Mouse (Mus musculus) hindbrain, embryonic 11.5 days (tissue): ENCODE results near the gene Scg3. TPM values are rescaled to one million over a fixed set of nuclear protein-coding genes. Genes with fewer than 3 reads are reported as not detected.

Experiments
- ATAC-seq: fragments of 200-750 bp; cut with Nextera tagmentation; 2 replicates; pipeline ENCODE4 v1.8.0; 2017; ENCODE audit warnings: mild to moderate bottlenecking, moderate TSS enrichment, moderate library complexity; ENCODE audit not compliant: low FRiP score
- DNase-seq: peaks from one replicate; pipeline ENCODE4 v3.0.0-alpha.2; 2015; ENCODE audit warnings: low spot score
- H3K27ac ChIP-seq: fragments of 300-500 bp; sonication (generic); 2 replicates; pipeline ENCODE4 v1.5.1; 2014; ENCODE audit warnings: mild to moderate bottlenecking, low read depth, low read length
- H3K27me3 ChIP-seq: fragments of 300-500 bp; sonication (generic); 2 replicates; pipeline ENCODE4 v1.6.1; 2014; ENCODE audit warnings: mild to moderate bottlenecking, low read length, moderate library complexity, mixed read lengths; ENCODE audit not compliant: control insufficient read depth, insufficient read depth
- H3K36me3 ChIP-seq: fragments of 300-500 bp; sonication (generic); 2 replicates; pipeline ENCODE4 v1.6.1; 2014; ENCODE audit warnings: mild to moderate bottlenecking, low read length, moderate library complexity, mixed read lengths; ENCODE audit not compliant: control insufficient read depth, insufficient read depth
- H3K4me1 ChIP-seq: fragments of 300-500 bp; sonication (generic); replicated peaks from 2 replicates; pipeline ENCODE4 v1.6.1; 2014; ENCODE audit warnings: low read length, mixed read lengths; ENCODE audit not compliant: control insufficient read depth, insufficient read depth
- H3K4me2 ChIP-seq: fragments of 300-500 bp; sonication (generic); replicated peaks from 2 replicates; pipeline ENCODE4 v1.6.1; 2014; ENCODE audit warnings: mild to moderate bottlenecking, low read depth, low read length
- H3K4me3 ChIP-seq: fragments of 300-500 bp; sonication (generic); 2 replicates; pipeline ENCODE4 v1.5.1; 2014; ENCODE audit warnings: low read depth, low read length
- H3K9ac ChIP-seq: fragments of 300-500 bp; sonication (generic); 2 replicates; pipeline ENCODE4 v1.6.1; 2014; ENCODE audit warnings: low read depth, low read length
- H3K9me3 ChIP-seq: fragments of 300-500 bp; sonication (generic); 2 replicates; pipeline ENCODE4 v1.6.1; 2016; ENCODE audit warnings: low read length; ENCODE audit not compliant: control insufficient read depth
- WGBS: fragments of 180-500 bp; shearing (Covaris S2); extraction: QIAGEN DNeasy Blood & Tissue Kit; methylation state at CpG from one replicate; pipeline ENCODE4 v1.1.7; 2014; 5-methylcytosine and 5-hydroxymethylcytosine counted together
- polyA plus RNA-seq: library from polyadenylated mRNA; unstranded; fragments of >200 nt; fragmentation: Nextera tagmentation; extraction: Ambion mirVana; gene quantifications from 2 replicates; pipeline ENCODE4 v1.2.1, GENCODE M21; 2014

The Scg3 gene
- polyA plus RNA-seq, 1 experiment from 2014 or later: 76.0 TPM

GRCm38 (mm10) chr9:75618836-75619400, 64.9 kb downstream of the Scg3 start:
- H3K27me3 ChIP-seq: no peaks in the 10 kb centered on the region
- no peaks in the 10 kb centered on the region for H3K4me1 ChIP-seq
- H3K36me3 ChIP-seq: no peaks in the 10 kb centered on the region
- ATAC-seq (0 out of 2 replicates have a peak, but pooled peaks have one; percentile 35), DNase-seq (no peak)
- no peak overlapping the region for H3K4me2 ChIP-seq
- no peak overlapping the region for H3K4me3 ChIP-seq
- 78% methylated on average over 6 of the region's 6 CpGs for WGBS
- no peak overlapping the region for H3K27ac ChIP-seq
- no peaks in the 10 kb centered on the region for H3K9me3 ChIP-seq
- H3K9ac ChIP-seq: no peak overlapping the region

- Histone ChIP-seq H3K9ac (no peak overlapping the region), H3K9me3 (no peaks in the 10 kb centered on the region), H3K36me3 (no peaks in the 10 kb centered on the region), H3K27me3 (no peaks in the 10 kb centered on the region), H3K4me1 (no peaks in the 10 kb centered on the region), H3K27ac (no peak overlapping the region), H3K4me3 (no peak overlapping the region), H3K4me2 (no peak overlapping the region)
- no peak for ATAC-seq
- 75% methylated on average over 3 of the region's 3 CpGs for WGBS
- DNase-seq: no peak
Observed at GRCm38 (mm10) chr9:75616560-75616959, 67.3 kb downstream of the Scg3 start.

- Histone ChIP-seq H3K27me3 (no peaks in the 10 kb centered on the region), H3K36me3 (no peaks in the 10 kb centered on the region), H3K27ac (peak within 1 kb of the TSS; percentile 85), H3K4me1 (no peaks in the 10 kb centered on the region), H3K9ac (peak within 1 kb of the TSS; percentile 80), H3K4me3 (peak within 1 kb of the TSS; percentile 82), H3K9me3 (no peaks in the 10 kb centered on the region), H3K4me2 (peak within 1 kb of the TSS; percentile 83)
- peak; percentile 88 for DNase-seq
- 0% methylated on average over 73 of the region's 74 CpGs for WGBS
- ATAC-seq: peak; percentile 94
Observed at GRCm38 (mm10) chr9:75610571-75611493, 73.0 kb downstream of the Scg3 start, which contains the start of gene Tmod2. TSS of gene Tmod2 (minus strand) at chr9:75611325.

- H3K4me3 ChIP-seq: peak overlapping the region; percentile 82
- 15% methylated on average over 16 of the region's 16 CpGs for WGBS
- H3K4me1 ChIP-seq: no peaks in the 10 kb centered on the region
- H3K27ac ChIP-seq: peak overlapping the region; percentile 85
- peak overlapping the region; percentile 80 for H3K9ac ChIP-seq
- H3K9me3 ChIP-seq: no peaks in the 10 kb centered on the region
- H3K27me3 ChIP-seq: no peaks in the 10 kb centered on the region
- H3K36me3 ChIP-seq: no peaks in the 10 kb centered on the region
- ATAC-seq (no peak), DNase-seq (peak; percentile 42)
- H3K4me2 ChIP-seq: peak overlapping the region; percentile 83
Observed at GRCm38 (mm10) chr9:75609965-75610364, 73.9 kb downstream of the Scg3 start.

- Histone ChIP-seq H3K36me3 (0 out of 2 replicates have a peak, but pooled peaks cover 3% of the 10 kb centered on the region), H3K4me3 (peak overlapping the region; percentile 82), H3K4me2 (peak overlapping the region; percentile 83), H3K27me3 (no peaks in the 10 kb centered on the region), H3K9ac (0 out of 2 replicates have a peak overlapping the region, but pooled peaks have one; percentile 15), H3K27ac (no peak overlapping the region), H3K9me3 (no peaks in the 10 kb centered on the region), H3K4me1 (no peaks in the 10 kb centered on the region)
- 0 out of 2 replicates have a peak, but pooled peaks have one; percentile 13 for ATAC-seq
- peak; percentile 37 for DNase-seq
- 38% methylated on average over 1 of the region's 1 CpGs for WGBS
Observed at GRCm38 (mm10) chr9:75609505-75609904, 74.4 kb downstream of the Scg3 start.

DNA sequence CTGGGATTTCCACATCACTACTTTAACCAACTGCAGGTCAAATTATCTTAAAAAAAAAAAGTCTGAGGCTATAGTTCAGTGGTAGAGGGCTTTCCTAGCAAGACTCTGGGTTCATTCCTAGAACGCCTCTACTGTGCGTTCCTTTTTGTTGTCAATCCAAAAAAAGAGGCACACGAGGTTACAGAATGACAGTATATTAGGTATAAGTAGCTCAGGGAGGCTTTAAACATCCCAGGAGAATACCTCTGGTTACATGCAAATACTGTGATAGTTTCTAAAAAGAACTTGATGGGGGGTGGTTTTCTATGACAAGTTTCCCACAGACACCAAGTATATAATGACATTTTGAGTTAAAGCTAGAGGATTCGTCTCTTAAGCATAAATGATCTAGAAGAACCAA, 76.4 kb downstream of the Scg3 start:
- Histone ChIP-seq H3K4me3 (no peak overlapping the region), H3K9me3 (no peaks in the 10 kb centered on the region), H3K27ac (no peak overlapping the region), H3K4me2 (no peak overlapping the region), H3K27me3 (no peaks in the 10 kb centered on the region), H3K9ac (no peak overlapping the region), H3K4me1 (no peaks in the 10 kb centered on the region), H3K36me3 (0 out of 2 replicates have a peak, but pooled peaks cover 5% of the 10 kb centered on the region)
- no peak for ATAC-seq
- 89% methylated on average over 4 of the region's 4 CpGs for WGBS
- DNase-seq: no peak

GRCm38 (mm10) chr9:75601510-75601909, 82.3 kb downstream of the Scg3 start:
- WGBS: 58% methylated on average over 12 of the region's 12 CpGs
- ATAC-seq: no peak

DNA sequence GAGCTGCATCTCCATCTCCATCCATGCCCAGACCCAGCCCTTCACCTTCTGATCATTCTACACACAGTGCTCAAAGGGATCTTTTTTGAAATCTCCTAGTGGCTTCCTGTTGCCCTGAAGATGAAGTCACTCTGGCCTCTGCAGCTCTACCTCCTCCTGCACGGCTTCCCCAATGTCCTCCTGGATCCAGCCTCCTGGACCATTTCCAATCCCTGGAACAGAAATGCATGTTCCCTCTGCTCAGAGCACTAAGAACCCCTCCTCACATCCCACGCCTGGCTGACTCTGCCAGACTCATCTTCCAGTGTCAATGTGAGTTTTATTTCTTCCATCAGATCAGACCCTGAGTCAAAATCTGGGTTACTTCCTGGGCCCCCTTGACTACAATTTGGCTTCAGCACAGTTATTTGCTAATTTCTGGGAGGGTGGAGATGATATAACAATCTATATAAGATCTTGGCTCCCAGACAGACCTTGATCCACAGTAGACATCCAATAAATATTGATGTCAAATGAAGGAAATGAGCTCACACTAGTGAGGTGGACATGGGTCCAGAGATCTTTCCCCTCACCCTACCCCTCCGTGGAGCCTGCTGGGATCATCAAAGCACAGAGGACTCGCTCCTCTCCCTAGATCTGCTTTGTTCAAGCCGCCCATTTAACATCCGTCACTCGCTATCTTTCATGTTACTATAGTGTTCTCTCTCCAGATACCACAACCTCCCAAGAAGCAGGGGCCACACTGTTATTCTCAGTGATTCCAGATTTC, 83.5 kb downstream of the Scg3 start:
- Histone ChIP-seq H3K9ac (no peak overlapping the region), H3K27me3 (no peaks in the 10 kb centered on the region), H3K4me3 (no peak overlapping the region), H3K4me1 (peaks cover 3% of the 10 kb centered on the region; the same call in 1 of the 2 replicates), H3K27ac (no peak overlapping the region), H3K4me2 (no peak overlapping the region), H3K36me3 (0 out of 2 replicates have a peak, but pooled peaks cover 5% of the 10 kb centered on the region), H3K9me3 (no peaks in the 10 kb centered on the region)
- ATAC-seq (no peak), DNase-seq (no peak)
- WGBS: 79% methylated on average over 7 of the region's 7 CpGs

More at GRCm38 (mm10) chr9:75601510-75601909, 82.3 kb downstream of the Scg3 start:
- Histone ChIP-seq H3K9me3 (no peaks in the 10 kb centered on the region), H3K4me1 (peaks cover 3% of the 10 kb centered on the region; the same call in 1 of the 2 replicates), H3K4me3 (no peak overlapping the region), H3K27ac (no peak overlapping the region), H3K27me3 (no peaks in the 10 kb centered on the region), H3K36me3 (0 out of 2 replicates have a peak, but pooled peaks cover 5% of the 10 kb centered on the region), H3K4me2 (no peak overlapping the region), H3K9ac (no peak overlapping the region)
- DNase-seq: no peak
